Mouse (Mus musculus) neural tube, embryonic 11.5 days (tissue): ENCODE data around the gene Nploc4. TPM values are rescaled to one million over a fixed set of nuclear protein-coding genes. Genes with fewer than 3 reads are reported as not detected.

Experiments used
- microRNA-seq: library from miRNA; unstranded; fragments of <30 nt; microRNA quantifications from one replicate; pipeline ENCODE4, GENCODE M21; 2016
- polyA plus RNA-seq: library from polyadenylated mRNA; unstranded; fragments of >200 nt; fragmentation: Nextera tagmentation; extraction: Ambion mirVana; gene quantifications from 2 replicates; pipeline ENCODE4 v1.2.1, GENCODE M21; 2014

The Nploc4 gene
- polyA plus RNA-seq, 1 experiment from 2014 or later: 51.0 TPM

Small RNA genes lying within 50 kb of the gene (microRNA-seq; reads per million reads assigned to microRNA genes)
- gene Gm23419 (not detected), gene Mir6935 (4.9 reads per million, percentile 12 among the genes with 10 or more reads in this experiment)

Other genes with a start within 250 kb of the Nploc4 start
- 19.7 and 22.7 TPM in 2 replicates for gene Bahcc1, start 204.8 kb downstream of the Nploc4 start, polyA plus RNA-seq
- gene Actg1, start 89.2 kb downstream of the Nploc4 start, polyA plus RNA-seq: 3,675 and 3,804 TPM in 2 replicates
- gene Fscn2, start 76.2 kb downstream of the Nploc4 start, polyA plus RNA-seq: 0.42 and 0.81 TPM in 2 replicates
- gene Faap100, start 58.9 kb downstream of the Nploc4 start, polyA plus RNA-seq: 34.5 and 39.5 TPM in 2 replicates
- not detected in 2 replicates for gene Tspan10, start 4.9 kb upstream of the Nploc4 start, polyA plus RNA-seq
- 0.65 TPM in 1 of 2 replicates, not detected in the other for gene Pde6g, start 15.8 kb upstream of the Nploc4 start, polyA plus RNA-seq
- gene Oxld1, start 20.4 kb upstream of the Nploc4 start, polyA plus RNA-seq: 12.0 and 14.4 TPM in 2 replicates
- 26.4 and 29.0 TPM in 2 replicates for gene Ccdc137, start 20.4 kb upstream of the Nploc4 start, polyA plus RNA-seq
- gene Arl16, start 29.9 kb upstream of the Nploc4 start, polyA plus RNA-seq: 61.2 and 65.7 TPM in 2 replicates
- gene Mrpl12, start 46.9 kb upstream of the Nploc4 start, polyA plus RNA-seq: 142 and 145 TPM in 2 replicates
- 41.4 and 49.5 TPM in 2 replicates for gene Slc25a10, start 54.1 kb upstream of the Nploc4 start, polyA plus RNA-seq
- 0.19 and 0.24 TPM in 2 replicates for gene Gcgr, start 93.0 kb upstream of the Nploc4 start, polyA plus RNA-seq
- gene Mcrip1, start 112.0 kb upstream of the Nploc4 start, polyA plus RNA-seq: 244 and 251 TPM in 2 replicates
- not detected in 2 replicates for gene Ppp1r27, start 113.4 kb upstream of the Nploc4 start, polyA plus RNA-seq
- gene P4hb, start 135.5 kb upstream of the Nploc4 start, polyA plus RNA-seq: 562 and 566 TPM in 2 replicates
- 686 and 719 TPM in 2 replicates for gene Arhgdia, start 143.9 kb upstream of the Nploc4 start, polyA plus RNA-seq
- 669 and 698 TPM in 2 replicates for gene Alyref, start 160.7 kb upstream of the Nploc4 start, polyA plus RNA-seq
- 198 and 199 TPM in 2 replicates for gene Anapc11, start 160.7 kb upstream of the Nploc4 start, polyA plus RNA-seq
- gene Npb, start 170.8 kb upstream of the Nploc4 start, polyA plus RNA-seq: 0.78 TPM in 1 of 2 replicates, not detected in the other
- gene Pcyt2, start 180.2 kb upstream of the Nploc4 start, polyA plus RNA-seq: 109 and 118 TPM in 2 replicates
- gene Sirt7, start 187.5 kb upstream of the Nploc4 start, polyA plus RNA-seq: 37.2 and 39.0 TPM in 2 replicates
- 26.5 and 27.5 TPM in 2 replicates for gene Mafg, start 195.9 kb upstream of the Nploc4 start, polyA plus RNA-seq
- gene Pycr1, start 206.1 kb upstream of the Nploc4 start, polyA plus RNA-seq: 31.8 and 33.8 TPM in 2 replicates
- 0.89 TPM in 1 of 2 replicates, not detected in the other for gene Myadml2, start 210.4 kb upstream of the Nploc4 start, polyA plus RNA-seq
- 2.6 and 3.0 TPM in 2 replicates for gene Notum, start 223.5 kb upstream of the Nploc4 start, polyA plus RNA-seq
- 124 and 136 TPM in 2 replicates for gene Aspscr1, start 235.3 kb upstream of the Nploc4 start, polyA plus RNA-seq